Mouse (Mus musculus): ENCODE data around the gene Vmn2r88. TPM values are rescaled to one million over a fixed set of nuclear protein-coding genes. Genes with fewer than 3 reads are reported as not detected.

Vmn2r88 gene
- under 1 TPM; 0.12 TPM for polyA plus RNA-seq (2017; shearing (Covaris generic))

DNA sequence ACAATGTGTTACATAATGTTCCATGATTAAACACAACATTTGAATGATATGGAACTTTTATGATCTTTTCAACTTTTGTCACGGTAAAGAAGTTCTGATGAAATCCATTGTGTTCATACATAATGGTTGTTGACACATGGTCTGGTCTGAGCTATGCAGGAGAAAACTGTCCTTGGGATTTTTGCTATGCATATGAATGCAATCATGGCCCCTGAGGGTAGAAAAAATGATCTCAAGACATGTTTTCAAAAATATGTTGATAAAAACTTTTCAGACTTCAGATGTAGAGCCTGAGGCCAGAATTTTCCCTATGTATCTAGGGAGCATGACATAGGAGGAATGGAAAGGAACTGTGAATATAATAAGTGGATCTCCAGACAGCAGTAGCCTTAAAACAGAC, at the start of gene Vmn2r88:
Vmn2r88 (plus strand) TSS at position 301 of the 400 bp plus-strand sequence.

DNA sequence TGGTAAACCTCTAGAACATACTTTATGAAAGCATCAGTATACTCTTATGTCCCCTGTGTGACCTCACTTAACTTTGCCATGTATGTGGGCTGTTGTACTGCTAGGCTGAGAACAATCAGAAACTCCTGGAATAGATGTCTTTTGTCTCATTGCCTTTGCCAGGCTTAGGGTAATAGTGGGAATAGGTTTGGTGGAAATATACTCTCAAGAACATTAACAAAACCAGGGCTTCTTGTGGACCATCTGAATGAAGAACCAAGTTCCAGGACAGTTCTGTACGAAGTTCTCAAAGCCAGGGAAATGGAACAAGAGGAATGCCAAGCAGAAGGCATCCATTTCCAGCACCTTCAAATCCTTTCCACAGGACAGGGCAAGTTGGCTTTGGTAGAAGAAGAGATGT, 49.2 kb upstream of the Vmn2r88 start, which contains the start of gene Gm7247:
Gm7247 (plus strand) TSS at position 301 of the 400 bp plus-strand sequence.

DNA sequence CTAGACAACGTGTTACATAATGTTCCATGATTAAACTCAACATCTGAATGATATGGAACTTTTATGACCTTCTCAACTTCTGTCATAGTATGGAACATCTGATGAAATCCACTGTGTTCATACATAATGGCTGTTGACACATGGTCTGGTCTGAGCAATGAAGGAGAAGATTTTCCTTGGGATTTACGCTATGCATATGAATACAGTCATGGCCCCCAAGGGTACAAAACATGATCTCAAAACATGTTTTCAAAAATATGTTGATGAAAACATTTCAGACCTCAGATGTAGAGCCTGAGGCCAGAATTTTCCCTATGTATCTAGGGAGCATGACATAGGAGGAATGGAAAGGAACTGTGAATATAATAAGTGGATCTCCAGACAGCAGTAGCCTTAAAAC, 40.9 kb downstream of the Vmn2r88 start, which contains the start of gene Vmn2r89:
Vmn2r89 (plus strand) TSS at position 301 of the 400 bp plus-strand sequence.

Other genes starting within 250 kb of the Vmn2r88 start
- gene Rnase2b, start 248.6 kb upstream of the Vmn2r88 start, polyA plus RNA-seq (2017; shearing (Covaris generic)): not detected
- not detected for gene Ang2, start 211.7 kb upstream of the Vmn2r88 start, polyA plus RNA-seq (2017; shearing (Covaris generic))
- not detected for gene Ear14, start 207.4 kb upstream of the Vmn2r88 start, polyA plus RNA-seq (2017; shearing (Covaris generic))
- not detected for gene Rnase2a, start 154.7 kb upstream of the Vmn2r88 start, polyA plus RNA-seq (2017; shearing (Covaris generic))
- 1 to 10 TPM in 1 of 2 experiments, not detected in 1; 1.4 TPM for gene Gm7247, start 49.1 kb upstream of the Vmn2r88 start, polyA plus RNA-seq (2017; shearing (Covaris generic))
- not detected for gene Vmn2r89, start 41.0 kb downstream of the Vmn2r88 start, polyA plus RNA-seq (2017; shearing (Covaris generic))
- under 1 TPM in 1 of 2 experiments, not detected in 1; 0.49 TPM for gene Gm5622, start 142.0 kb downstream of the Vmn2r88 start, polyA plus RNA-seq (2017; shearing (Covaris generic))
- not detected for gene Gm17175, start 163.2 kb downstream of the Vmn2r88 start, polyA plus RNA-seq (2017; shearing (Covaris generic))
- gene Gm17174, start 181.3 kb downstream of the Vmn2r88 start, polyA plus RNA-seq (2017; shearing (Covaris generic)): not detected
- not detected for gene Gm17078, start 200.5 kb downstream of the Vmn2r88 start, polyA plus RNA-seq (2017; shearing (Covaris generic))
- gene Gm4181, start 224.8 kb downstream of the Vmn2r88 start, polyA plus RNA-seq (2017; shearing (Covaris generic)): not detected

All from inflammation-experienced regulatory T-cells (primary cell).